Mouse (Mus musculus) urinary bladder, postnatal 10 days (tissue): Measurements from ENCODE around the gene Prkar1a.

Experiments used
- DNase-seq: peaks from one replicate; pipeline ENCODE4 v3.0.0; 2022; ENCODE audit warnings: low spot score

The Prkar1a gene

GRCm38 (mm10) chr11:109706055-109706412 is 56.8 kb downstream of the Prkar1a start:
- DNase-seq = no peak

- DNase-seq = no peak
Measured at GRCm38 (mm10) chr11:109706586-109706985, 57.4 kb downstream of the Prkar1a start.

GRCm38 (mm10) chr11:109707442-109707841 is 58.2 kb downstream of the Prkar1a start:
- no peak for DNase-seq

- no peak for DNase-seq
Measured at GRCm38 (mm10) chr11:109708786-109709185, 59.6 kb downstream of the Prkar1a start.

- DNase-seq = no peak
Measured at GRCm38 (mm10) chr11:109709501-109709900, 60.3 kb downstream of the Prkar1a start.

- DNase-seq = no peak
Measured at GRCm38 (mm10) chr11:109714341-109715247, 65.4 kb downstream of the Prkar1a start.

GRCm38 (mm10) chr11:109715311-109715781 is 66.1 kb downstream of the Prkar1a start:
- DNase-seq = no peak

- no peak for DNase-seq
Measured at GRCm38 (mm10) chr11:109716981-109717380, 67.8 kb downstream of the Prkar1a start.

- DNase-seq = no peak
Measured at GRCm38 (mm10) chr11:109717448-109717847, 68.2 kb downstream of the Prkar1a start.

- DNase-seq = no peak
Measured at GRCm38 (mm10) chr11:109717966-109718895, 69.0 kb downstream of the Prkar1a start.
